Mouse (Mus musculus) MEL (cell line): ENCODE measurements around the gene Mid1. TPM values are rescaled to one million over a fixed set of nuclear protein-coding genes. Genes with fewer than 3 reads are reported as not detected.

Experiments
- DNase-seq: peaks from one replicate; pipeline ENCODE4 v3.0.0; 2011; ENCODE audit warnings: low read depth, low spot score
- H3K27ac ChIP-seq: 2 replicates; pipeline ENCODE4 v1.5.1; 2012; ENCODE audit warnings: low read depth, mild to moderate bottlenecking, control low read depth, low read length, moderate library complexity; ENCODE audit not compliant: control insufficient read depth
- H3K27me3 ChIP-seq, 2 experiments: fragments of 150-350 bp in 1 of 2; sonication (generic) in 1 of 2; 2 replicates each; pipeline ENCODE4 v1.6.1; 2012; ENCODE audit warnings: low read length in 2 of 2, mild to moderate bottlenecking in 2 of 2, improper control_type of control experiment in 1 of 2, moderate library complexity in 1 of 2; ENCODE audit not compliant: insufficient read depth in 2 of 2, control insufficient read depth in 1 of 2
- H3K36me3 ChIP-seq, 2 experiments: 2 replicates each; pipeline ENCODE4 v1.6.1; 2012 to 2014; ENCODE audit warnings: low read length in 2 of 2, improper control_type of control experiment in 1 of 2, inconsistent platforms in 1 of 2, mild to moderate bottlenecking in 1 of 2; ENCODE audit not compliant: insufficient read depth in 2 of 2, control insufficient read depth in 1 of 2
- H3K4me1 ChIP-seq, 2 experiments: fragments of 150-350 bp in 1 of 2; sonication (generic) in 1 of 2; 2 replicates each; pipeline ENCODE4 v1.6.1; 2012; ENCODE audit warnings: low read length in 2 of 2, improper control_type of control experiment in 1 of 2, mild to moderate bottlenecking in 1 of 2; ENCODE audit not compliant: insufficient read depth in 2 of 2, control insufficient read depth in 1 of 2
- H3K4me3 ChIP-seq, 2 experiments: fragments of 150-350 bp in 1 of 2; sonication (generic) in 1 of 2; 2 replicates each; pipeline ENCODE4 v1.5.1; 2012; ENCODE audit warnings: low read depth in 2 of 2, low read length in 2 of 2, mild to moderate bottlenecking in 2 of 2, moderate library complexity in 2 of 2, control low read depth in 1 of 2, improper control_type of control experiment in 1 of 2; ENCODE audit not compliant: control insufficient read depth in 1 of 2, insufficient read depth in 1 of 2
- H3K79me2 ChIP-seq: 2 replicates; pipeline ENCODE4 v1.6.1; 2012; ENCODE audit warnings: mild to moderate bottlenecking, low read length, moderate library complexity; ENCODE audit not compliant: control insufficient read depth, poor library complexity, insufficient read depth
- H3K9ac ChIP-seq: 2 replicates; pipeline ENCODE4 v1.6.1; 2012; ENCODE audit warnings: low read depth, mild to moderate bottlenecking, control low read depth, low read length, moderate library complexity; ENCODE audit not compliant: control insufficient read depth, poor library complexity, severe bottlenecking
- H3K9me3 ChIP-seq: fragments of 150-350 bp; sonication (generic); replicated peaks from 2 replicates; pipeline ENCODE4 v1.6.1; 2012; ENCODE audit warnings: mild to moderate bottlenecking, low read length, improper control_type of control experiment, moderate library complexity; ENCODE audit not compliant: insufficient read depth
- CHD2 ChIP-seq: IDR thresholded peaks from 2 replicates; pipeline ENCODE4 v1.6.1; 2011; ENCODE audit warnings: low read length, improper control_type of control experiment
- CTCF ChIP-seq, 3 experiments: IDR thresholded peaks in 2 of 3; conservative IDR thresholded peaks in 1 of 3; 2 replicates each; pipeline ENCODE4 v1.5.1; 2011 to 2012; ENCODE audit warnings: low read length in 3 of 3, low read depth in 2 of 3, mild to moderate bottlenecking in 2 of 3, improper control_type of control experiment in 1 of 3, inconsistent platforms in 1 of 3, mixed read lengths in 1 of 3, moderate library complexity in 1 of 3; ENCODE audit not compliant: control insufficient read depth in 1 of 3, insufficient read depth in 1 of 3, poor library complexity in 1 of 3, severe bottlenecking in 1 of 3
- E2F4 ChIP-seq: IDR thresholded peaks from 2 replicates; pipeline ENCODE4 v1.6.1; 2011; ENCODE audit warnings: low read depth, low read length, improper control_type of control experiment, borderline replicate concordance
- GABPA ChIP-seq: IDR thresholded peaks from 2 replicates; pipeline ENCODE4 v1.6.1; 2012; ENCODE audit warnings: low read depth, mild to moderate bottlenecking, inconsistent platforms, low read length, improper control_type of control experiment, moderate library complexity
- GATA1 ChIP-seq: IDR thresholded peaks from 2 replicates; pipeline ENCODE4 v1.6.1; 2011; ENCODE audit warnings: low read depth, low read length, improper control_type of control experiment
- JUND ChIP-seq: IDR thresholded peaks from 2 replicates; pipeline ENCODE4 v1.6.1; 2011; ENCODE audit warnings: low read depth, mild to moderate bottlenecking, improper control_type of control experiment, low read length
- MAFK ChIP-seq: IDR thresholded peaks from 2 replicates; pipeline ENCODE4 v1.6.1; 2011; ENCODE audit warnings: low read depth, mild to moderate bottlenecking, low read length, improper control_type of control experiment, borderline replicate concordance
- MAX ChIP-seq: IDR thresholded peaks from 2 replicates; pipeline ENCODE4 v1.6.1; 2011; ENCODE audit warnings: low read length, improper control_type of control experiment
- MAZ ChIP-seq: IDR thresholded peaks from 2 replicates; pipeline ENCODE4 v1.6.1; 2012; ENCODE audit warnings: low read depth, mild to moderate bottlenecking, inconsistent platforms, low read length, improper control_type of control experiment
- MXI1 ChIP-seq: IDR thresholded peaks from 2 replicates; pipeline ENCODE4 v1.6.1; 2011; ENCODE audit warnings: mild to moderate bottlenecking, low read depth, low read length, improper control_type of control experiment
- MYC ChIP-seq: IDR thresholded peaks from 2 replicates; pipeline ENCODE4 v1.6.1; 2011; ENCODE audit warnings: low read depth, mild to moderate bottlenecking, low read length, improper control_type of control experiment, moderate library complexity
- NELFE ChIP-seq: IDR thresholded peaks from 2 replicates; pipeline ENCODE4 v1.6.1; 2011; ENCODE audit warnings: low read depth, low read length, improper control_type of control experiment
- NRF1 ChIP-seq: IDR thresholded peaks from 2 replicates; pipeline ENCODE4 v1.6.1; 2014; ENCODE audit warnings: low read depth, mild to moderate bottlenecking, inconsistent platforms, low read length, improper control_type of control experiment, moderate library complexity; ENCODE audit not compliant: poor library complexity, insufficient read depth, severe bottlenecking
- POLR2AphosphoS2 ChIP-seq: IDR thresholded peaks from 2 replicates; pipeline ENCODE4 v1.6.1; 2011; ENCODE audit warnings: low read length, improper control_type of control experiment
- RAD21 ChIP-seq: IDR thresholded peaks from 2 replicates; pipeline ENCODE4 v1.6.1; 2011; ENCODE audit warnings: mild to moderate bottlenecking, low read depth, low read length, improper control_type of control experiment
- SMC3 ChIP-seq: IDR thresholded peaks from 2 replicates; pipeline ENCODE4 v1.6.1; 2011; ENCODE audit warnings: low read depth, low read length, improper control_type of control experiment
- TCF12 ChIP-seq: IDR thresholded peaks from 2 replicates; pipeline ENCODE4 v1.6.1; 2014; ENCODE audit warnings: low read depth, mild to moderate bottlenecking, inconsistent platforms, low read length, improper control_type of control experiment, moderate library complexity
- UBTF ChIP-seq: IDR thresholded peaks from 2 replicates; pipeline ENCODE4 v1.6.1; 2012; ENCODE audit warnings: low read depth, mild to moderate bottlenecking, inconsistent platforms, low read length, improper control_type of control experiment, moderate library complexity, borderline replicate concordance; ENCODE audit not compliant: insufficient read depth
- USF2 ChIP-seq, 2 experiments: IDR thresholded peaks; 2 replicates each; pipeline ENCODE4 v1.6.1; 2011 to 2012; ENCODE audit warnings: improper control_type of control experiment in 2 of 2, low read length in 2 of 2, borderline replicate concordance in 1 of 2, inconsistent platforms in 1 of 2, low read depth in 1 of 2, mild to moderate bottlenecking in 1 of 2; ENCODE audit not compliant: insufficient read depth in 1 of 2
- ZC3H11A ChIP-seq: IDR thresholded peaks from 2 replicates; pipeline ENCODE4 v1.6.1; 2012; ENCODE audit warnings: low read depth, mild to moderate bottlenecking, inconsistent platforms, low read length, improper control_type of control experiment
- ZMIZ1 ChIP-seq: IDR thresholded peaks from 2 replicates; pipeline ENCODE4 v1.6.1; 2012; ENCODE audit warnings: low read depth, mild to moderate bottlenecking, inconsistent platforms, low read length, improper control_type of control experiment, moderate library complexity
- ZNF384 ChIP-seq: IDR thresholded peaks from 2 replicates; pipeline ENCODE4 v1.6.1; 2012; ENCODE audit warnings: low read depth, mild to moderate bottlenecking, inconsistent platforms, low read length, improper control_type of control experiment
- polyA plus RNA-seq, 2 experiments: library from polyadenylated mRNA; stranded (reverse) in 1 of 2; unstranded in 1 of 2; fragments of >175 nt in 1 of 2; fragments of >200 nt in 1 of 2; gene quantifications; 2 replicates each; pipeline versions ENCODE4 v1.2.1 to v1.2.4; 2012; ENCODE audit warnings: low replicate concordance in 2 of 2, low read depth in 1 of 2; ENCODE audit not compliant: insufficient read length in 2 of 2, insufficient read depth in 1 of 2, missing spikeins in 1 of 2
- total RNA-seq: library from RNA; depleted of rRNA; stranded (reverse); fragments of 300-350 nt; gene quantifications from 2 replicates; pipeline ENCODE4 v1.2.3, GENCODE M21; 2012

Mid1 gene
- total and polyA plus RNA-seq, 3 experiments, result 1.4 to 7.8 TPM; not detected in 1

DNA sequence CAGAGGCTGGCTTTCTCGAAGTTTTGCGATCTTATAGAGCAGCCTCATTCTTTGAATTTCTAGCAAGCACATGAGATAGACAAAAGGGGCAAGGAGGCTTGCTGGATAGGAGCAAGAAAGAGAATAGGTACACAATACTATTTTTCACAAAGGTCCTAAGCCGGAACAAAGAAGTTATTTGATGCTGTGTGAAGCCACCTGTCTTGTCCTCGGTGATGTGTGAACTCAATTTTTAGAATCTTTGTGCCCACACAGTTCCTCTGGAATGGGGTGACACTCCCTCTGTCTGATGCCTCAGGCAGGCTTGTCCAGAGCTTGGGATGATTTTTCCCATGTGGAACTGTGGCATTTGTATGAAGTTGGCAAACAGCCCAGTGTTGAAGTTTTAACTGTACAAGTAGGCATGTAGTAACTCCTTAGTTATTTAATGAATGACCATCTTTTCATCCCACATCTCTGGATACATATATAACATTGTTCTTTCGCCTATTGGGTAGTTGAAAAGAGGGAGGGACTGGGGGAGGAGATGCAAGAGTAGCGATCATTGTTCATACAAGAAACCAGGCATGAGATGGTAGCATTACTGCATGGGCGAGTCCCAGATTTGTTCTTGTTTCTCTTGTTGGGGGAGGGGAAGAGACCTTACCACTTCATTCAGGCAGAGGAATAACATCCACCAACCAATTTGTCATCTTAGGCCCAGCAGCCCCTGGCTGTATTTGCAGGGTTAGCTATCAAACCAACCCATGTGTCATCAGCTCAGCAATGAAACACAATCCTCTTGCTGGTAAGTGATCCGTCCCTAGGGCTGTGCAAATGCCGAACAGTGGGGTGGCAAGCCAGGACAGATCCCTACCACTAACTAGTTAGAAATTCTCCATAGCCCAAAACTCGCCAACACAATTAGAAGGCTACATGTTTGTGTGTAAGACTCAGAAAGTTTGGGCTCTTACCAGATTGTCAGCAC is 196.5 kb downstream of the Mid1 start:
- Histone ChIP-seq H3K79me2 (no peaks in the 10 kb centered on the region), H3K9ac (no peak overlapping the region), H3K36me3 (no peaks in the 10 kb centered on the region), H3K4me3 (no peak overlapping the region), H3K27me3 (peaks cover 0 to 4% of the 10 kb centered on the region in 2 experiments; a peak in 2 of 4 replicates), H3K27ac (no peak overlapping the region), H3K4me1 (no peaks in the 10 kb centered on the region), H3K9me3 (no peaks in the 10 kb centered on the region)
- TF ChIP-seq ZMIZ1, result no peak
- no peak for TF ChIP-seq GABPA
- TF ChIP-seq JUND, result no peak
- DNase-seq, result no peak

DNA sequence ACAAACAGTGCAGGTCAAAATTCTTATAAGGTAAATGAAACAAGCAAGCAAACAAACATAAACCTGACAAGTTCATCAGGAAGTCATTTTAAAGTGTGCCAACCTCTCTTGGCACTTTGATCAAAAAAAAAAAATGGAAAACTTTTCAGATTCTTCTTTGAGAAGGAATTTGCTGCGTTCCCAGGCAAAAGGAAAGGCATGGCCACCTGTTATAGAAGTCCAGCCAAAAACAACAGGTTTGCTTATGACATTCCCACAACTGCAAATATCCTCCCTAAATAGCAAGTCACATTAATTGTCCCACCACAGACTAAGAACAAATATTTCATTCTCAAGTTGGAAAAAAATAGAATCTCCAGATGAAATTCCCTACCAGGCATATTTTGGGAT is 197.2 kb downstream of the Mid1 start:
- H3K4me3 ChIP-seq, result no peak overlapping the region
- no peak for DNase-seq
- H3K36me3 ChIP-seq, result no peaks in the 10 kb centered on the region
- H3K9me3 ChIP-seq, result no peaks in the 10 kb centered on the region
- no peak for TF ChIP-seq MAFK
- TF ChIP-seq MAX, result no peak
- no peak for TF ChIP-seq USF2 (IDR thresholded peaks at IDR 0.05; ENCODE audit: borderline replicate concordance in 1 of 2, insufficient read depth in 1 of 2, low read depth in 1 of 2, low read length in 2 of 2)
- no peak for TF ChIP-seq TCF12
- TF ChIP-seq MYC, result no peak
- TF ChIP-seq E2F4, result no peak
- no peak for TF ChIP-seq MXI1
- TF ChIP-seq GATA1, result no peak
- TF ChIP-seq CHD2, result no peak
- TF ChIP-seq NRF1, result no peak
- TF ChIP-seq CTCF (IDR thresholded peaks at IDR 0.05 in 2 of 3, conservative IDR thresholded peaks at IDR 0.05 in 1 of 3; ENCODE audit: control insufficient read depth in 1 of 3, insufficient read depth in 1 of 3, low read depth in 2 of 3, low read length in 3 of 3, poor library complexity in 1 of 3, severe bottlenecking in 1 of 3), result no peak
- TF ChIP-seq MAZ, result no peak
- TF ChIP-seq ZC3H11A, result no peak
- no peak for TF ChIP-seq NELFE
- no peak for TF ChIP-seq RAD21
- TF ChIP-seq ZNF384, result no peak
- no peak for TF ChIP-seq UBTF
- no peak for TF ChIP-seq POLR2AphosphoS2
- no peak for TF ChIP-seq SMC3
- H3K27ac ChIP-seq, result no peak overlapping the region
- H3K4me1 ChIP-seq, result no peaks in the 10 kb centered on the region
- peaks cover 0 to 4% of the 10 kb centered on the region in 2 experiments; a peak in 2 of 4 replicates for H3K27me3 ChIP-seq
- no peaks in the 10 kb centered on the region for H3K79me2 ChIP-seq
- H3K9ac ChIP-seq, result no peak overlapping the region
